Mouse (Mus musculus): ENCODE measurements around the gene Gse1. TPM values are rescaled to one million over a fixed set of nuclear protein-coding genes. Genes with fewer than 3 reads are reported as not detected.

Gse1 gene
- polyA plus RNA-seq, 1 experiment from 2014 or later = 31.3 TPM

- no peaks in the 10 kb centered on the region for H3K9me3 ChIP-seq
- peaks cover 98% of the 10 kb centered on the region for H3K4me1 ChIP-seq
- ATAC-seq (replicated peaks) = peak; percentile 46; the same call in 1 of the 2 replicates
- H3K4me2 ChIP-seq (replicated peaks) = peak overlapping the region; percentile 46
- 45% methylated on average over 11 of the region's 11 CpGs for WGBS
- peak overlapping the region; percentile 91 for H3K27ac ChIP-seq (replicated peaks)
- H3K9ac ChIP-seq (replicated peaks) = peak overlapping the region; percentile 8
- no peaks in the 10 kb centered on the region for H3K27me3 ChIP-seq
- H3K4me3 ChIP-seq = no peak overlapping the region; the same call in 1 of the 2 replicates
- H3K36me3 ChIP-seq = no peaks in the 10 kb centered on the region
Observed at GRCm38 (mm10) chr8:120550937-120551676, 322.9 kb downstream of the Gse1 start.

GRCm38 (mm10) chr8:120551677-120551980 is 323.4 kb downstream of the Gse1 start:
- H3K27me3 ChIP-seq = no peaks in the 10 kb centered on the region
- H3K4me3 ChIP-seq = no peak overlapping the region
- peak overlapping the region; percentile 91 for H3K27ac ChIP-seq (replicated peaks)
- H3K9me3 ChIP-seq = no peaks in the 10 kb centered on the region
- 0 out of 2 replicates have a peak overlapping the region, but pooled peaks have one; percentile 23 for H3K4me2 ChIP-seq (replicated peaks)
- ATAC-seq (replicated peaks) = no peak
- WGBS = 81% methylated on average over 3 of the region's 3 CpGs
- H3K36me3 ChIP-seq = no peaks in the 10 kb centered on the region
- peaks cover 98% of the 10 kb centered on the region for H3K4me1 ChIP-seq
- H3K9ac ChIP-seq (replicated peaks) = 0 out of 2 replicates have a peak overlapping the region, but pooled peaks have one; percentile 8

DNA sequence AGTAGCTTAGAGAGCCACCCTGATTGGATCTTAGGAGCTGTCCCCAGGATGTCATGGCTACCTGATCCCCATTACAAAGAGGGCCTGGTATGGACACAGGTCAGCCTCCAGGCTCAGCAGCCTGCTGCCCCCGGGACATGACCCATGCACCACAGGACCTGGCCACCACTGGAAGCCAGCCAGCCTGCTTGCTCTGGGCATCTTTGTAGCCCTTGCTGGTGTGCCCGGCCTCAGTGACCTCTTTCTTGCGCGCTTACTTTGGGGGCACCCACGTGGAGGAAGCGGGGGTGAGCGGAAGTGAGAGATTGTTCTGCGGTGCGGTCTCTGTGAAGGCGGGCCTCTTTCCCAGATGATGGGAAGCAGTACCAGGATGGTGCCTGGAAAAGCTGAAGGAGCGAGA is 324.3 kb downstream of the Gse1 start:
- Histone ChIP-seq H3K4me1 (peaks cover 98% of the 10 kb centered on the region), H3K27ac (replicated peaks) (peak overlapping the region; percentile 91; the same call in 1 of the 2 replicates), H3K9me3 (no peaks in the 10 kb centered on the region), H3K4me2 (replicated peaks) (no peak overlapping the region), H3K27me3 (no peaks in the 10 kb centered on the region), H3K4me3 (no peak overlapping the region), H3K36me3 (no peaks in the 10 kb centered on the region), H3K9ac (replicated peaks) (no peak overlapping the region)
- ATAC-seq (replicated peaks) = no peak
- 89% methylated on average over 11 of the region's 11 CpGs for WGBS

- ATAC-seq (replicated peaks) = no peak
- Histone ChIP-seq H3K27ac (replicated peaks) (no peak overlapping the region), H3K4me3 (no peak overlapping the region), H3K4me2 (replicated peaks) (no peak overlapping the region), H3K9ac (replicated peaks) (no peak overlapping the region), H3K4me1 (peaks cover 98% of the 10 kb centered on the region), H3K9me3 (no peaks in the 10 kb centered on the region), H3K36me3 (no peaks in the 10 kb centered on the region), H3K27me3 (no peaks in the 10 kb centered on the region)
- WGBS = 87% methylated on average over 24 of the region's 24 CpGs
Observed at GRCm38 (mm10) chr8:120553441-120554123, 325.3 kb downstream of the Gse1 start.

DNA sequence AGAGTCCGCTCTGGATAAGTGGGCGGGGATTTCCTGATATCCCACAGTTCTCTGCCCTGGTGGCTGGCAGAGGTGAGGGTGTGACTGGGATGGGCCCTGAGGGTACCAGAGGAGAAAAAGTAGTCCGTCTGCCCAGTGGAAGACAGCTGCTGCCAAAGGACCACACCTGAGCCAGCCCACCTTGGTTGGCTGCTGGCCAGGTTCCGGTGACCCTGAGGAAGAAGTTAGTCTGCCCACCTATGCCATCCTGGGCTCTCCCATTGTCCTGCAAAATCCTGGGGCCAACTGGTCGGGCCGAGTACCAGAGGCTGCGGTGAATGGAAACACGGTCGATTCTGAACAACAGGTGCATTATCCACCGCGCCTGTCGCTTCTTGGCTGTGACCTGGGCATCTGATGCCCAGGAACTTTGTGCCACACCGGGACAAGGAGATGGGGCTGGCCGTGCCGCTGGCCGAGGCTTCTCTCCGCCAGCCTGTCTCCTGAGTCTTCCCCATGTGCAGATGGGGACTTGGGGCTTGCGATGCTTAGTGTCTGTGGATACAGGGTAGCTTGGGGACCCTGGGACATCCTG is 326.3 kb downstream of the Gse1 start:
- no peak for ATAC-seq (replicated peaks)
- WGBS = 90% methylated on average over 18 of the region's 18 CpGs
- Histone ChIP-seq H3K9me3 (no peaks in the 10 kb centered on the region), H3K4me3 (no peak overlapping the region), H3K9ac (replicated peaks) (no peak overlapping the region), H3K27ac (replicated peaks) (no peak overlapping the region), H3K36me3 (no peaks in the 10 kb centered on the region), H3K27me3 (no peaks in the 10 kb centered on the region), H3K4me2 (replicated peaks) (no peak overlapping the region), H3K4me1 (peaks cover 98% of the 10 kb centered on the region)

GRCm38 (mm10) chr8:120556198-120556892 is 328.1 kb downstream of the Gse1 start:
- Histone ChIP-seq H3K9me3 (no peaks in the 10 kb centered on the region), H3K27me3 (no peaks in the 10 kb centered on the region), H3K36me3 (no peaks in the 10 kb centered on the region), H3K4me1 (peaks cover 98% of the 10 kb centered on the region), H3K4me2 (replicated peaks) (no peak overlapping the region), H3K4me3 (no peak overlapping the region), H3K9ac (replicated peaks) (peak overlapping the region; percentile 22; the same call in 1 of the 2 replicates), H3K27ac (replicated peaks) (peak overlapping the region; percentile 89)
- WGBS = 49% methylated on average over 20 of the region's 20 CpGs
- no peak for ATAC-seq (replicated peaks)

DNA sequence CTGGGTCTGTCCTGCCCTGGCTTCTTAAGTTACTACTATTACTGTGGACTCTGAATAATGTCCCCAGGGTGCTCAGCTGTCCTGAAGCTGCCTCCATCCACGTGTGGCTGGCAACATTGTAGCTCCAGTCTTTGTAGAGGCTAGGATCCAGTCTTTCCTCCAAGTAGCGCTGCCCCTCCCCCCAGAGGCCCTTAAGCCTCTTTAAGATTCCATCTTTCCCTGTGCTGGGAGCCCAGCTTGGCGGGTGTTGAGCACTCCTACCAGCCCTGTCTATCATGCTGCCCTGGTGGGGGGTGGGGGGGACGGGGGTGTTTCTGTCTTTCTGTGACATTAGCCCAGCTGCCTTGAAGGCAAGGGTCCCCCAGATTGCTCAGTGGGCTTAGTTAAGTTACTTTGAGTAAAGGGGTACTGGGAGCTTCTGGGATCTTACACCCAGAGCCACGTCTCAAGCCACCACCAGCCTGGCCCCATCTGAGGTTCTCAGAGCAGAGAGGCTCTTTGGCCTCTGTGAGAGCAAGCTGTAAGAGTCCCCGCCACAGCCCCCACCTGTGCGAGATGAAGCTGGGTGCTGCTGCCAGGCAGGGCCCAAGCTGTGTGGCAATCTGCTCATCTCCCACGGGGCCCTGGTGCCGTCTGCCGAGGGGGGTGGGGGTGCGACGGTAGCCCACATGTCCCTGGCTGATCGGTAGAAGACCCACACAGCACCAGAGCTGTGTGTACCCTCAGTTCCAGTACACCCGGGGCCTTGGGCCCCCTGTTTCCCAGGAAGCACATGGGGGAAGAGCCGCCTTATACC is 329.1 kb downstream of the Gse1 start:
- peak overlapping the region; percentile 89 for H3K27ac ChIP-seq (replicated peaks)
- no peaks in the 10 kb centered on the region for H3K36me3 ChIP-seq
- 32% methylated on average over 15 of the region's 15 CpGs for WGBS
- no peaks in the 10 kb centered on the region for H3K27me3 ChIP-seq
- ATAC-seq (replicated peaks) = peak; percentile 69
- peak overlapping the region; percentile 8; the same call in 1 of the 2 replicates for H3K4me2 ChIP-seq (replicated peaks)
- peaks cover 98% of the 10 kb centered on the region for H3K4me1 ChIP-seq
- H3K9me3 ChIP-seq = no peaks in the 10 kb centered on the region
- H3K4me3 ChIP-seq = no peak overlapping the region
- H3K9ac ChIP-seq (replicated peaks) = no peak overlapping the region

GRCm38 (mm10) chr8:120558162-120558561 is 329.9 kb downstream of the Gse1 start:
- H3K4me1 ChIP-seq = peaks cover 98% of the 10 kb centered on the region
- no peak overlapping the region for H3K4me2 ChIP-seq (replicated peaks)
- no peak overlapping the region for H3K4me3 ChIP-seq
- no peak overlapping the region for H3K9ac ChIP-seq (replicated peaks)
- H3K36me3 ChIP-seq = no peaks in the 10 kb centered on the region
- H3K9me3 ChIP-seq = no peaks in the 10 kb centered on the region
- no peak for ATAC-seq (replicated peaks)
- peak overlapping the region; percentile 89 for H3K27ac ChIP-seq (replicated peaks)
- WGBS = 46% methylated on average over 4 of the region's 4 CpGs
- no peaks in the 10 kb centered on the region for H3K27me3 ChIP-seq

GRCm38 (mm10) chr8:120559654-120560053 is 331.4 kb downstream of the Gse1 start:
- Histone ChIP-seq H3K4me1 (peaks cover 100% of the 10 kb centered on the region), H3K27me3 (no peaks in the 10 kb centered on the region), H3K9ac (replicated peaks) (no peak overlapping the region), H3K36me3 (no peaks in the 10 kb centered on the region), H3K4me2 (replicated peaks) (peak overlapping the region; percentile 10; the same call in 1 of the 2 replicates), H3K9me3 (no peaks in the 10 kb centered on the region), H3K4me3 (no peak overlapping the region), H3K27ac (replicated peaks) (peak overlapping the region; percentile 89)
- peak; percentile 19 for ATAC-seq (replicated peaks)
- 6% methylated on average over 11 of the region's 11 CpGs for WGBS

GRCm38 (mm10) chr8:120560535-120560934 is 332.3 kb downstream of the Gse1 start:
- ATAC-seq (replicated peaks) = no peak
- Histone ChIP-seq H3K27me3 (no peaks in the 10 kb centered on the region), H3K27ac (replicated peaks) (0 out of 2 replicates have a peak overlapping the region, but pooled peaks have one; percentile 89), H3K9me3 (no peaks in the 10 kb centered on the region), H3K4me3 (no peak overlapping the region), H3K36me3 (no peaks in the 10 kb centered on the region), H3K4me1 (peaks cover 100% of the 10 kb centered on the region), H3K4me2 (replicated peaks) (no peak overlapping the region), H3K9ac (replicated peaks) (no peak overlapping the region)
- WGBS = 69% methylated on average over 5 of the region's 5 CpGs

Data from forebrain, embryonic 15.5 days (tissue).